Mouse (Mus musculus): ENCODE data around the gene Sart1.
A peak's percentile ranks its signal among the peaks of the same experiment; 100 is the strongest.

Sart1 gene

DNA sequence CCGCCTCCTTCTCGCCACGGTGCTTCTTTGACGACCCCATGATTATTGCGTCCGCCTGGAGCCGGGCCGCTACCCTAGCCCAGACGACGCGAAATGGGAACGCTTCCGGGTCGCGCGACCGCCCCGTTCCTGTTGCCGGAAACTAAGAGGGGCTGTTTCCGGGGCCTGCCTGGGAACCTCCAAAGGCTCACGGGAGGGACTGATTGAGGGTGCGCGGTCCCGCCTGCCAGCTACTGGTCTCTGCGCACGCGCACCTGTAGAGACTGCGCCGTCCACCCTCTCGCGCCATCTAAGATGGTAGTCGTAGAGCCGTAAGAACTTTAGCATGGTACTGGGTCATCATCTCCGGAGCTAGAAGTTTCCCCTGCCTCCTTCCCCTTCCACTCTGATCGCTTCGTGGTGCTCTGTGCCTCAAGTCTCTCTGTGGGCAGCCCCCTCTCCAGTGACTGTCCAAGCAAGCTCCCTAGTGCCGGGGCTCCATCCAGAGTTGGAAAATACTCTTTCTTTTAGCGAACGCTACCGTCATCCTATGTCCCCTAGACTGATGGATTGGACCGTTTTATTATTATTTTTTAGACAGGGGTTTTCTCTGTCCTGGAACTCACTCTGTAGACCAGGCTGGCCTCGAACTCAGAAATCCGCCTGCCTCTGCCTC lies at the start of gene Sart1:
Sart1 (minus strand) TSS at position 116 of the 655 bp plus-strand sequence.
- DNase-seq (ENCODE audit: low read depth, low spot score) = peak; percentile 86

DNA sequence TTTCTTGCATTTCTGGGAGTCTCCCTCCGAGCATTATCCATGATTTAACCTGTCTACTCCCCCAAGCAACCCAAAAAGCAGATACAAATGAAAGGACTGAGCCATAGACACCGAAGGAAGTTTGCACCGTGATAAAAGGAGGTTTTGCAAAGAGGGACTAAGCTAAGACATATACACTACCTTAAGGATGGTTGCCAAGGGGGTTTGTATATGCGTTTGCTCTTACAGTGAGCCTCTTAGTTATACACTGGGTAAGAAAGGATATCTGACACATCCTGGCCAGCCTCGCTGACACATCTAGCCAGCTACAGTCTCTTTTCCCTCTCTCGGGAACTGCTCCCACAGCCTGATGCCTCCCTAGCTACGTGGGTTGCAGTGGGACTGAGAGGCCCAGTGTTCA lies 45.4 kb upstream of the Sart1 start:
- DNase-seq (ENCODE audit: low read depth, low spot score) = no peak

DNA sequence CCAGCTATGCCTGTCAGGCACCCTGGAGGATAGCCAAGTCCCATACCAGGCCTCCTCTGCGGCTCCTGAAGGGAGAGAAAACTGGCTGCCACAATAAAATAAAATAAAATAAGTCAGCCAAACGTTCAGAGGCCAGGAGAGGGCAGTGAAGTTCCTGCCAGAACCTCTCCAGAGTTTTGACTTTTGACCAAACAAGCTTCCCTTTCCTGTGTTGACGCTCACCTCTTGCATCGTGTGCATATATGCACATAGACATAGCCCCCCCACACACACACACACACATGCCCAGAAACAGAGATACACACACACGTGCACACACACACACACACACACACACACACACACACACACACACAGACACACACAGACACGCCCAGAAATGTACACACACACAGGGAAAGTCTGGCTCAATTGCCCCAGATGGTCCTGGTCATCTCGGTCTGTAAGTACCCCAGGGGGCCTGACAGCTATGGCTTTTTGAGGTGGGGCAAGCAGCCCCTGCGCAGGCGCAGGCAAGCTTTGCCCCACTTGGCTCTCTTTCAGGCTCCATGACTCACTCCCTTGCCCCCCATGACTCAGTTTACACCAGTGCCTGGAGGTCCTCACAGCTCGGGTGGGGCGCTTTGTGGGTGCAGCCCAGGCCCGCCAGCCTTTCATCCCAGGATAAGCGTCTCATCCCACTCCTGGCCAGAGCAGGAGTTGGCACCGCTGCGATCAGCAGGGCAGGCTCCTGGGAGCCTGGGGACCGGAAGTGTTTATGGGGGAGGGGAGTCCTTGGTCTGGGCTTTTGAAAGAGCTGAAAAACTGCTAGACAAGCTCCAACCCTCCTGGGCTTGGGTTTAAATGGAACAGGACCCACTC lies 44.7 kb upstream of the Sart1 start:
- no peak for DNase-seq (ENCODE audit: low read depth, low spot score)

DNA sequence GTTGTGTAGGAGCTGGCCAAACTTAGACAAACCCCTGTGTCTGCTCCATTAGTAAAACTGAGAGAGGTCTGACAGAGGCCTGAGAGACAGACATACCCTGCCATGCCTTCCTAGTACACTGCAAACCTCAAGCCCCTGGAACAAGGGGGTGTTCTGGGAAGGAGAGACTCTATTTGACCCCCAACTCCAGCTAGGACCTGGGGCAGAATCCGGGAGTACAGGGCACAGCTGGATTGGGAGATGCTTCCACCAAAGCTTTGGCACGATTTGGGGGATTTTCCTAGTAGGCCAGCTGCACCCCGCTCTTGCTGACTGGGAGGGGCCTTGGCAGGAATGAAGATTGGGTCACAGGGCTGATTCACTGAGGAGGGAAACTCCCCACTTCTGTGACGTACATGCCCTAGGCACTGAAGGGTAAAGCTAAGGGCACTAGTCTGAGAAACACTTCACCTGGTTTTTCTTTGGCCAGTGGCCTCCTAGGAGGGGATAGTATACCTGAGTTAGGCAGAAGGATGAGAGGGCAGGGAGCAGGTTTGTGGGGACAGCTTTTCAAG lies 43.5 kb upstream of the Sart1 start:
- no peak for DNase-seq (ENCODE audit: low read depth, low spot score)

DNA sequence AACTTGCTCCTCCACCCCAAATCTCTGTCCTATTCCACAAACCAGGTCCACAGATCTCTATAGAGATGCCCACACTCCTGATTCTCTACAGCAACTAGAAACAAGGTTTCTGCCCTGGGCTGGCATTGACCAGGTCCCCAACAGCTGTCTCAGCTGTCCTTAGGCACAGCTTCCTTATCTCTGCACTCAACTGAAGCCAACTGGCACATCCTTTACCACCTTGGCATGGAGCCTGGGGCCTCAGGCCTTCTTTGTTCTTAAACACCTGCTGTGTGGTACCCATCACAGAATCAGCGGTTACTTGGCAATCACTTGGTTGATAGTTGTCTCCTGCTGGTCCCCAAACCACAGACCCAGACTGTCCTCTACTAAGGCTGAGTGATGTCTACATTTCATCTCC lies 41.9 kb upstream of the Sart1 start:
- no peak for DNase-seq (ENCODE audit: low read depth, low spot score)

DNA sequence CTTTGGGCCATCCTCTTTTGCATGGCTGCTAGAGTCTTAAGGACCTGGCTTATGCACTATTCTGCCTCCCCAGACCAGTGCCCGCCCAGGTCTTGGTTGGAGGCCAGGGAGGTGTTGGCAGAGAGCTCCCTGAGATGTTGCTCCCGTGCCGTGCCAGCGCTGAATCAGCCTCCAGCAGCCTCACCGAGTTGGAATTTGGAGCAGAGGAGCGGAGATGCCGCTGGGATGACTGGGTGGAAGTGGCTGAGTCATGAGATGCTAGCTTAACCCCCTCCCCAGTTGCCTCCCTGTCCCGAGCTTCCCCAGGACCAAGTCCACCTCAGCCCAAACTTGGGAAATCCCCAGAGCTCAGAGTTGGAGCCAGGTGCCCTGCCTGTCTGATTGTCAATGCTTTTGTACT lies 41.3 kb upstream of the Sart1 start:
- no peak for DNase-seq (ENCODE audit: low read depth, low spot score)

DNA sequence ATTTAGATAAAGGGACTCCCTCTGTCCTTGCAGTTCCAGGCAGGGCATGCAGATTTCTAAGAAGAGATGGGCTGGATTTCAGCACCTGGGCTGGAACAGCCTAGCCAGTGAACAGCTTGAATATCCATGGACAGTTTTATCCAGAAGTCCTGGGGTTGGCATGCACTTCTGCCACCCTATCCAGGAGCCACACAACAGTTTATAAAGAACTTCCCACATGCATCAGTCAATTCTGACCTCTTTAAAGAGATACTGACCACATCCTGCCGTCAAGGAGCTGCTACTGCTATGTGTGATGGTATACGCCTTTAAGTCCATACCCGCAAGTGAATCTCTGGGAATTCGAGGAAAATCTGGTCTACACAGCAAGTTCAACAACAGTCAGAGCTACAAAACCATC lies 40.7 kb upstream of the Sart1 start:
- DNase-seq (ENCODE audit: low read depth, low spot score) = no peak

DNA sequence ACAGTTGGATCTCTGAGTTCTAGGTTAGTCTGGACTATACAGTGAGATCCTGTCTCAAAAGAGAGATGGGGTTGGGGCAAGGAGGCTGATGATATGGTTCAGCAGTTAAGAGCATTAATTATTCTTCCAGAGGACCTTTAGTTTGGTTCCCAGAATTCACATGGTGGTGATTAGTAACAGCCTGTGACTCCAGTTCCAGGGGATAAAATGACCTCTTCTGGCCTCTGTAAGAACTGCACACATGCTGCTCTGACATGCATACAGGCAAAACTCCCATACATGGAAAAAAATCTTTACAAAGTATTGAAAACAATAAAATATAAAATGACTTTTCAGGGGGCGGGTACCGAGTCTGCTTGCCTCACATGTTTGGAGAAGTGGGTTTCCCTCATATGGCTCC lies 39.6 kb upstream of the Sart1 start:
- DNase-seq (ENCODE audit: low read depth, low spot score) = no peak

DNA sequence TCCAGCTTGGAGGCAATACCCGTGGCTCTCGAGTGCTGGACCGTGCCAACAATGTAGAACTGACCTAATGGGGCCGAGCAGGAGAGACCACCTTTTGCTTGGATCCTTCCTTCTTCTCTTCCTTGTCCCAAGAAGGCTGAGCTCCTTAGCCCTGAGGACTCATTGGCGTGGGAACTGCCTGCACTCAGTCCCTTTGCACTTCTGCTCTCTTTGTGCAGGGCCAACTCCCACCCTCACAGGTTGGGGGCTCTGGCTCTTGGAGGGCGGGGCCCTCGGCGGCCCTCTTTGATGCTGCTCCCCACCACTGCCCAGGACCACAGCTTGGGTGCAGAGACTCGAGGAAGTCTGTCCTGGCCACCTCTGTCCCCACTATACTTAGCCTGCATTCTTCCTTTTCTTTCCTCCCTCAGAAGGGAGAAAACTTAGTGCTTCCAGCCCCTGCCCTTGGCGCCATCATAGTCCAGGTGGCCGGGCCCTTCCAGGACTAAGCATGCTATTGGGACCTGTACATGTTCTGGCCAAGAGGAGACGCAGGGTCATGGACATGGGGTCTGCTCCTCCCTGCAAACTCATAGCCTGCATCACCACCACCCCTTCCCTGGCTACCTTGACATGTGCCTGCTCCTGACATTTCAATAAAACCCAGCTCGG lies 38.3 kb upstream of the Sart1 start:
- no peak for DNase-seq (ENCODE audit: low read depth, low spot score)

DNA sequence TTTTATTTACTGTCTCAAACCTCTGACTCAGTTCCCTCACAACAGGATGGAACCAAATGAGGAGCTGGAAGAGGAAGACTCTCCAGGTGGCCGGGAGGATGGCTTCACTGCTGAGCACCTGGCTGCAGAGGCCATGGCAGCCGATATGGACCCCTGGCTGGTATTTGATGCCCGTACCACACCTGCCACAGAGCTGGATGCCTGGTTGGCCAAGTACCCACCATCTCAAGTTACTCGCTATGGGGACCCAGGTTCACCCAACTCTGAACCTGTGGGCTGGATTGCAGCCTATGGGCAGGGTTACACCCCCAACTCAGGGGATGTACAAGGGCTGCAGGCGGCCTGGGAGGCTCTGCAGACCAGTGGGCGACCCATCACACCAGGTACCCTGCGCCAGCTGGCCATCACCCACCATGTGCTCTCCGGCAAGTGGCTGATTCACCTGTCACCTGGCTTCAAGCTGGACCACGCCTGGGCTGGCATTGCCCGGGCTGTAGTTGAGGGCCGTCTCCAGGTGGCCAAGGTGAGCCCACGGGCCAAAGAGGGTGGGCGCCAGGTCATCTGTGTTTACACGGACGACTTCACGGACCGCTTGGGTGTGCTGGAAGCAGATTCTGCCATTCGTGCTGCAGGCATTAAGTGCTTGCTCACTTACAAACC lies 37.5 kb upstream of the Sart1 start:
- DNase-seq (ENCODE audit: low read depth, low spot score) = no peak

DNA sequence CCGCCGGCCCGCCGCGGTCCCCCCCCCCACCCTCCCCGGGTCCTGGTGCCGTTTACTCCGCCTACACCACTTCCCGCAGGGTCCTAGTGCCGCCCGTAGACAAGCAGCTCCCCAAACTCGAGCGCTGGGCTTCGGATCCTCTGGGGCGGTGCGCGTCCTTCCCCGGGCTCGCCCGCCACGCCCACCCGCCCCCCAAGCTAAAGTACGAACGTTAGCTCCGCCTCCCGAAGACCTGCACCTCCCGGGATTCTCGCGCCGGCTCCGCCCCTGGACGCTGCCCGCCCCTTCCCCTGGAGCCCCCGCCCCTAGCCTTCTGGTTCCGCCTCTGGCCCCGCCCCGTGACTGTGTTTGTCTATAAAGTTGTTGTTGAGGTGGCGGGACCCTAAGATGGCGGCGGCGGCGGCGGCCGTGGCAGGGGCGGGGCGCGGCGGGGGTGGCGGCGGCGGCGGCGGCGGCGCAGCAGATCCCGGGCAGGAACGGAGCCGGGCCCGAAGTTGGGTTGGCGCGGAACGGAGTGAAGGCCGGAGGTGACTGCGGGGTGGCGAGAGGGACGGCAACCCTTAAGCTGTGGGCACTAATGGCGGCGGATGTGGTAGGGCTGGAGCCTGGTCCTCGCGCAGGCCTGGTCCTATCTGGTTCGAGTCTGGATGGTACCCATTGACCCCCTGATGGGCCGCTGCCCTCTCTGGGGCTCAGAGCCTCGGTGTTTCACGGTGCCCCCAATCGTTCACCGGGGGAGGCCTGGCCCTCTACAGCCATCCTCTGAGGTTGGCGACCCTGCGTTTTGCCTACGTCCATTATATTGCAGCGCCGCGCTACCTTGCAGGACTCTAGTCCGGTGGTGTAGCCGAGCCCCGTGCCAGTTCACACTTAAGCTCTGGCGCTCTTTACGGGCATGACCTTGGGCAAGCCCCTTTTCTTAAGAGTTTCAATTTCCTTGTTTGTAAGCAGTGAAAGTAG lies 36.6 kb upstream of the Sart1 start, which contains the start of the genes Drap1 and AI837181:
Drap1 (minus strand) TSS at position 198 of the 960 bp plus-strand sequence.
AI837181 (plus strand) TSS at position 363 of the 960 bp plus-strand sequence.
- DNase-seq (ENCODE audit: low read depth, low spot score) = peak; percentile 91

DNA sequence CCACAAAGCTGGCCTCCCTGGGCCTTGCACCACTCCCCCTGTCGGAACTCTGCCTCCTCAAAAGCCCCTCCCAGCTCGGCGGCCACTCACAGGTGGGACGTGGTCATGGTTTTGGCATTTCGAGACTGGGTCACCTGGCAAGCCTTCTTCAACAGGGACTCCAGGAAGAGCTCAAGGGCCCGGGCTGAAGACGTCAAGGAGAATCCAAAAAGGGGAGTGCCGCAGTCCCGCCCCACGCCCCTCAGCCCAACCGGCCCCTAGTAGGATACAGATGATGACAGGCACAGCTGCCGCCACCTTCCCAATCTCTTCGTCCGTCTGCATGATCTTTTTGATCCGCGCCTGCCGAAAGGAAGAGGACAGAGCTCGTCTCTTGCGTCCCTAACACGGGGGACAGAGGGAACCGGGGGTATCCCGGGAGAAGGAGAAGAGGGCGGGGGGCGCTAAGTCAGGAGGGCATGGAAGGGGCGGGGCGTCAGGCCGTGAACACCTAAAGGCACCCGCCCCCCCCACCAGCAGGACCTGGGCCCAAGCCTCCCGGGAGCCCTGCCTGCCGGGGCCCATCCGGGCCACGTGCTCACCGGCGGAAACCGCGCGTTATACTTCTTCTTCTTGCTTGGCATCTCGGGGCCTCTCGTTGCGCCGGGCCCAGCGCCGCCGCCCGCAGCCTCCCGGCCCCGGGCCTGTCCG lies 35.7 kb upstream of the Sart1 start:
- no peak for DNase-seq (ENCODE audit: low read depth, low spot score)

DNA sequence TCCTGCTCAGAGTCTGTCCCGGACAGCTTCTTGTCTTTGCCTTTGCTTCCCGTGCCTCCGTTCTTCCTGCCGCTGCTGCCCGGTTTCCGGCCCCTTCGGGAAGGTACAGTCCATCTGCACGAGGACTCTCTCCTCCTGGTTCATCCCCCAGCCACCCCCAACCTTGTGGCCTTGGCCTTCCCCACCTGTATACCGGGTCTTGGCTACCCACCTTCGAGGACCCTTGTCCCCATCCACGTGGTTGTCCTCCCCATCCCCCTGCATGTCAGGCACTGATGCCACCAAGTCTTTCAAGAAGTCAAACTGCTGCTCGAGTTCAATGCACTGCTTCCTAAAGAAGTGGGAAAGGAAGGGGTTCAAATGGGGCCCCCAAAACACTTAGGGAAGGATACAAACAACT lies 35.1 kb upstream of the Sart1 start:
- no peak for DNase-seq (ENCODE audit: low read depth, low spot score)

DNA sequence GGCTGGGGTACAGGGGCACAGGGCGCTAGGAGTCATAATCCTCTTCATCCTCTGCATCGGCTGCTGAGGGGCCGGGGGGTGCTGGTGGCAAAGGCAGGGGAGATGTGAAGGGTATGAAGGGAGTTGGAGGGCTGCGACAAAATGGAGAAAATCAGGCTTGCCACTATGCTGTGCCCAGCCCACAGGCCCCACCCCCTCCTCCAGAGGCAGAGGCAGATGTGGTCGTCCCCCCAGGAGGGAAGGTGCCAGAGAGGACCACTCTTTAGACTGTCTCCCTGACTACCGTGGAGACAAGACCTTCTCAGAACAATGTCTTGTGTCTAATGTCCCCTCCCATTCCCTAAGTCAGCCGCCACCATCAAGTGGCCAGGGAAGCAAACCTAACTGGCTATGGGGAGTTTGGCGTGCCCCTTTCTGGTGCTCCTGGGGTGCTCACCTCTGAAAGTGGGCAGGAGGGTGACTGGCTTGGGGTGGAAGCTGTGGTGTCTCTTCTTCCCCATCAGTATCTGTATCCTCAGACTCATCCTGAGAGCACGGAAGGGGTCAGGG lies 34.5 kb upstream of the Sart1 start:
- DNase-seq (ENCODE audit: low read depth, low spot score) = no peak

DNA sequence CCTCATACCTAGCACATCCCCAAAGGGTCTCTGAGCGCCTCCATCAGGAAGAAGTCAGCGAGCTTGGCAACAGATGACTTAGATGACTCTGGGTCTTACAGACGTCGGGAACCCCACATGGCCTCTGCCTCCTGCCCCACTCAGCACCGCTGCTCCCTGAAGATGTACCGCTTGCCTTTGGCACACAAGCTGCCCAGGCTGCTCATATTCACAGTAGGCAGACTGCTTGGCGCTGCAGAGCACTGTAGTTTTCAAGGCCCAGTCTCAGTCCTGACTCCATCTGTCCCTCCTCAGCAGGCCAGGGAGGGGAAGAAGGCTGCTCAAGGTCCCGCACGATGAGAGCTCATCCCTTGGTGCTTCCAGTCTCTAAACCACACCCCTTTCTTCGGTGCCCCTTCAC lies 33.8 kb upstream of the Sart1 start:
- DNase-seq (ENCODE audit: low read depth, low spot score) = no peak

DNA sequence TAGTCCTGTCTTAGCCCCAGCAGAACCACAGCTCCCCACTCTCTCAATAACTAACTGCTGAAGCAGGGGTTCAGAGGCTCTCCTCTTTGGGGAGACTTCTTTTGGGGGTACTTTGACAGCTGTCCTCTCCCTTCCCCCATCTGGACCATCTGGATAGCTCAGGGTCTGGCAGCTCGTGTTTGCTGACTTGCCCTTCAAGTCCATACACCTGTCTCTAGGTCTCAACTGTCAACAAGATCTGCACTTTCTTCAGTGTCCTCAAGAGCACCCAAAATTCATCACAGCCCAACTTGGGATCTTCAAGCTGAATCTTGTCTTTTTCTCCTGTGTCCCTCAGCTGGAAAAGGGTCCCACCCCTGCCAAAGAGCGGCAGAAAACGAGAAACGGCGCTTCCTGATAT lies 33.3 kb upstream of the Sart1 start:
- no peak for DNase-seq (ENCODE audit: low read depth, low spot score)

DNA sequence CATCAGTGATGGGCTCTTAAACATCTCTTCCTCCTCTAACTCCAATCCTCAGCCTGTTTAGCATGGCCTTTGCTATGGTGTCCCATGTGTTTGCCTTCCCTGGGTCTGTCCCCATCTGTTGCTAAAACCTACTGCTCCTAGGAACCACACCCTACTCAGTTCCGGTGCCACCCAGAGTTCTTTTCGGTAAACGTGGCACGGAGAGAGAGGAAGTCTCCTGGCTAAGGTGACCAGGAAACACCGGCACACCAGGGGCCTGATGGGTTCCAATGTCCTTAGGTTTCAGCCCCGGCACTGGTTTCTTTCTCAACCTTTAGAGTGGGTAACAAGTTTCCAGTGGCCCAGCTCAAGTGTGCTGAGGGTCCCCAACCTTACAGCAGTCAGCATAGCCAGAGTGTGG lies 32.1 kb upstream of the Sart1 start:
- DNase-seq (ENCODE audit: low read depth, low spot score) = no peak

DNA sequence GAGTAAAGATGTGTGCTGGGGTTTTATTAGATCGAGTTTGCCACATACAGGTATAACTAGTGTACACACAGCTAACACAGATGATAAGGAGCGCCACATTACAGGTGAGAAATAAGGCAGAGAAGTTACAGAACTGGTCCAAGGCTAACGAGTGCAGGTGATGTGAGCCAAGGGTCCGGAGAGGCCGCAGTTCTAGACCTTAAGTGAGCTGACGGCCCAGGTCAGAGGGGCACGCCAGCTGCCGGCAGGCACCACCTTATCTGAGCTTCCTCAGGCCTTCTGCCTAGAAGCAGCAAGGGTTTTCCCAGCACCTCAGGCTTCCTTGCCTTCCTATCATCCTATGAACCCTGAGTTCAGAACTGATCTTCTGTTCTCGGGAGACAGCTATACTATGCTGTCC lies 31.1 kb upstream of the Sart1 start:
- DNase-seq (ENCODE audit: low read depth, low spot score) = no peak

DNA sequence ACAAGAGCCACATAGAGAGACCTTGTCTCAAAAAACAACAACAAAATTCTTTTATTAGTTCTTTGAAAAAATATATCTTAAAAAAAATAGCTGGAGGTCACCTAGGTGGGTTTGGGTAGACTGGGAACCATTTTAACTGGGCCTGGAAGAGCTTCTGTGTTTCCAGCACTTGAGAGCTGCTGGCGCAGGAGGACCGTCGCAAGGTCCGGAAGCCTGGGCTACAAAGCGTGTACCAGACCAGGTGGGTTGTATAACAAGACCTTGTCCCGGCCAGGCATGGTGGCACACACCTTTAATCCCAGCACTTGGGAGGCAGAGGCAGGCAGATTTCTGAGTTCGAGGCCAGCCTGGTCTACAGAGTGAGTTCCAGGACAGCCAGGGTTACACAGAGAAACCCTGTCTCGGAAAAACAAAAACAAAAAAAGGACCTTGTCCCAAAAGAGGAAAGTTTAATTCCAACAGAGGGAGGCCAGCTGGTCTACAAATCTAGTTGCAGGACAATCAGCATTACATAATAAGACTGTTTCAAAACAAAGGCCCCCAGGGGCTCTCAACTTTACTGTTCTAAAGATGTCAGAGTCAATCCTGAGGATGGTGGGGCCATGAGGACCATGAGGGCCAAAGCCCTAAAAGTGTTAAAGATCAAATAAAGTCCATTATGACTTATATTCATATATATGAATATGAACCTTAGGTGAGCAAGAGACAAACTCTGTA lies 30.4 kb upstream of the Sart1 start:
- no peak for DNase-seq (ENCODE audit: low read depth, low spot score)
